Mouse (Mus musculus): ENCODE results near the gene Bcl7c.
"Not testable (repeated sequence)": the region's sequence is repeated elsewhere in the genome, so short reads cannot be mapped to it uniquely, and the experiment has no call there.

Gene Bcl7c

GRCm38 (mm10) chr7:127716992-127717391 lies 8.3 kb upstream of the Bcl7c start:
- DNase-seq (ENCODE audit: low spot score in 2 of 2): peak in 1 of 2 experiments; percentile 40

- DNase-seq (ENCODE audit: low spot score in 2 of 2): no peak
These were observed 6.1 kb upstream of the Bcl7c start for GRCm38 (mm10) chr7:127714816-127715215.

- peak; percentile 55 for DNase-seq (ENCODE audit: low spot score in 2 of 2)
These were observed 4.0 kb upstream of the Bcl7c start, which contains the start of gene Ctf1 for GRCm38 (mm10) chr7:127712461-127713385. Ctf1 (plus strand) TSS chr7:127712736.

- no peak for DNase-seq (ENCODE audit: low spot score in 2 of 2)
These were observed 2.7 kb upstream of the Bcl7c start for GRCm38 (mm10) chr7:127711456-127711855.

- no peak for DNase-seq (ENCODE audit: low spot score in 2 of 2)
These were observed 2.3 kb upstream of the Bcl7c start for GRCm38 (mm10) chr7:127711031-127711430.

GRCm38 (mm10) chr7:127709261-127709979 lies 687 bp upstream of the Bcl7c start:
- DNase-seq (ENCODE audit: low spot score in 2 of 2): no peak

GRCm38 (mm10) chr7:127707957-127708206 lies 851 bp downstream of the Bcl7c start:
- DNase-seq (ENCODE audit: low spot score in 2 of 2): no peak

GRCm38 (mm10) chr7:127707045-127707956 lies 1.4 kb downstream of the Bcl7c start:
- DNase-seq (ENCODE audit: low spot score in 2 of 2): no peak

- no peak for DNase-seq (ENCODE audit: low spot score in 2 of 2)
These were observed 3.0 kb downstream of the Bcl7c start for GRCm38 (mm10) chr7:127705706-127706105.

- DNase-seq (ENCODE audit: low spot score in 2 of 2): no peak
These were observed 4.1 kb downstream of the Bcl7c start for GRCm38 (mm10) chr7:127704598-127704997.

- DNase-seq (ENCODE audit: low spot score in 2 of 2): no peak
These were observed 5.1 kb downstream of the Bcl7c start for GRCm38 (mm10) chr7:127703561-127704178.

GRCm38 (mm10) chr7:127700712-127701331 lies 7.9 kb downstream of the Bcl7c start:
- DNase-seq (ENCODE audit: low spot score in 2 of 2): no peak

- no peak for DNase-seq (ENCODE audit: low spot score in 2 of 2)
These were observed 9.7 kb downstream of the Bcl7c start for GRCm38 (mm10) chr7:127698986-127699385.

- DNase-seq (ENCODE audit: low spot score in 2 of 2): not testable (repeated sequence)
These were observed 15.0 kb downstream of the Bcl7c start for GRCm38 (mm10) chr7:127693730-127694129.

GRCm38 (mm10) chr7:127693290-127693689 lies 15.4 kb downstream of the Bcl7c start:
- no peak for DNase-seq (ENCODE audit: low spot score in 2 of 2)

GRCm38 (mm10) chr7:127691221-127691989 lies 17.3 kb downstream of the Bcl7c start:
- DNase-seq (ENCODE audit: low spot score in 2 of 2): no peak

- no peak for DNase-seq (ENCODE audit: low spot score in 2 of 2)
These were observed 19.0 kb downstream of the Bcl7c start for GRCm38 (mm10) chr7:127689626-127690280.

GRCm38 (mm10) chr7:127688935-127689334 lies 19.8 kb downstream of the Bcl7c start:
- DNase-seq (ENCODE audit: low spot score in 2 of 2): no peak

GRCm38 (mm10) chr7:127686740-127687449 lies 21.8 kb downstream of the Bcl7c start:
- DNase-seq (ENCODE audit: low spot score in 2 of 2): no peak

Measured in right cerebral cortex, postnatal 36 days (tissue).